Mouse (Mus musculus) stomach, embryonic 16.5 days (tissue): Measurements from ENCODE around the gene Olfr417. TPM values are rescaled to one million over a fixed set of nuclear protein-coding genes. Genes with fewer than 3 reads are reported as not detected.

Source experiments
- polyA plus RNA-seq: library from polyadenylated mRNA; unstranded; fragments of >200 nt; fragmentation: Nextera tagmentation; extraction: Ambion mirVana; gene quantifications from 2 replicates; pipeline ENCODE4 v1.2.1, GENCODE M21; 2015

Olfr417 gene
- polyA plus RNA-seq, 1 experiment from 2014 or later: not detected

Other genes starting within 250 kb of the Olfr417 start
- not detected in 2 replicates for gene Olfr231, start 244.0 kb upstream of the Olfr417 start, polyA plus RNA-seq
- gene Olfr424, start 233.6 kb upstream of the Olfr417 start, polyA plus RNA-seq: not detected in 2 replicates
- not detected in 2 replicates for gene Olfr420, start 209.5 kb upstream of the Olfr417 start, polyA plus RNA-seq
- gene Spta1, start 192.3 kb upstream of the Olfr417 start, polyA plus RNA-seq: 1.5 and 2.4 TPM in 2 replicates
- gene Olfr419, start 113.1 kb upstream of the Olfr417 start, polyA plus RNA-seq: not detected in 2 replicates
- 0.50 and 1.3 TPM in 2 replicates for gene Mptx1, start 34.6 kb upstream of the Olfr417 start, polyA plus RNA-seq
- gene Olfr248, start 25.9 kb downstream of the Olfr417 start, polyA plus RNA-seq: not detected in 2 replicates
- 0.03 TPM in 1 of 2 replicates, not detected in the other for gene Olfr414, start 58.9 kb downstream of the Olfr417 start, polyA plus RNA-seq
- not detected in 2 replicates for gene Olfr220, start 77.0 kb downstream of the Olfr417 start, polyA plus RNA-seq
- gene Fmn2, start 136.7 kb downstream of the Olfr417 start, polyA plus RNA-seq: 0.61 and 0.89 TPM in 2 replicates